Mouse (Mus musculus) embryonic facial prominence, embryonic 14.5 days (tissue): Measurements from ENCODE around the gene Pank4. TPM values are rescaled to one million over a fixed set of nuclear protein-coding genes. Genes with fewer than 3 reads are reported as not detected.

Source experiments
- ATAC-seq: fragments of 200-750 bp; cut with Nextera tagmentation; 2 replicates; pipeline ENCODE4 v1.8.0; 2017; ENCODE audit warnings: low read depth, moderate number of reproducible peaks, moderate TSS enrichment
- DNase-seq: peaks from one replicate; pipeline ENCODE4 v3.0.0-alpha.2; 2015; ENCODE audit warnings: low spot score
- H3K27ac ChIP-seq: fragments of 300-500 bp; sonication (generic); replicated peaks from 2 replicates; pipeline ENCODE4 v1.5.1; 2014; ENCODE audit warnings: low read depth, mild to moderate bottlenecking, low read length, moderate library complexity
- H3K27me3 ChIP-seq: fragments of 300-500 bp; sonication (generic); replicated peaks from 2 replicates; pipeline ENCODE4 v1.6.1; 2014; ENCODE audit warnings: low read length; ENCODE audit not compliant: control insufficient read depth, insufficient read depth
- H3K36me3 ChIP-seq: fragments of 300-500 bp; sonication (generic); 2 replicates; pipeline ENCODE4 v1.6.1; 2014; ENCODE audit warnings: low read length, mixed read lengths; ENCODE audit not compliant: control insufficient read depth, insufficient read depth
- H3K4me1 ChIP-seq: fragments of 300-500 bp; sonication (generic); 2 replicates; pipeline ENCODE4 v1.6.1; 2014; ENCODE audit warnings: antibody characterized with exemption, low read length; ENCODE audit not compliant: control insufficient read depth, insufficient read depth
- H3K4me2 ChIP-seq: fragments of 300-500 bp; sonication (generic); 2 replicates; pipeline ENCODE4 v1.6.1; 2014; ENCODE audit warnings: low read depth, mild to moderate bottlenecking, low read length, moderate library complexity, mixed read lengths
- H3K4me3 ChIP-seq: fragments of 300-500 bp; sonication (generic); 2 replicates; pipeline ENCODE4 v1.5.1; 2014; ENCODE audit warnings: low read depth, mild to moderate bottlenecking, low read length
- H3K9ac ChIP-seq: fragments of 300-500 bp; sonication (generic); 2 replicates; pipeline ENCODE4 v1.6.1; 2014; ENCODE audit warnings: low read depth, mild to moderate bottlenecking, low read length, moderate library complexity, mixed read lengths
- H3K9me3 ChIP-seq: fragments of 300-500 bp; sonication (generic); 2 replicates; pipeline ENCODE4 v1.6.1; 2016; ENCODE audit warnings: low read length; ENCODE audit not compliant: control insufficient read depth
- WGBS: fragments of 180-500 bp; shearing (Covaris S2); extraction: QIAGEN DNeasy Blood & Tissue Kit; methylation state at CpG from one replicate; pipeline ENCODE4 v1.1.7; 2014; 5-methylcytosine and 5-hydroxymethylcytosine counted together
- polyA plus RNA-seq: library from polyadenylated mRNA; unstranded; fragments of >200 nt; fragmentation: Nextera tagmentation; extraction: Ambion mirVana; gene quantifications from 2 replicates; pipeline ENCODE4 v1.2.1, GENCODE M21; 2014

Pank4 gene
- polyA plus RNA-seq, 1 experiment from 2014 or later = 34.5 TPM

DNA sequence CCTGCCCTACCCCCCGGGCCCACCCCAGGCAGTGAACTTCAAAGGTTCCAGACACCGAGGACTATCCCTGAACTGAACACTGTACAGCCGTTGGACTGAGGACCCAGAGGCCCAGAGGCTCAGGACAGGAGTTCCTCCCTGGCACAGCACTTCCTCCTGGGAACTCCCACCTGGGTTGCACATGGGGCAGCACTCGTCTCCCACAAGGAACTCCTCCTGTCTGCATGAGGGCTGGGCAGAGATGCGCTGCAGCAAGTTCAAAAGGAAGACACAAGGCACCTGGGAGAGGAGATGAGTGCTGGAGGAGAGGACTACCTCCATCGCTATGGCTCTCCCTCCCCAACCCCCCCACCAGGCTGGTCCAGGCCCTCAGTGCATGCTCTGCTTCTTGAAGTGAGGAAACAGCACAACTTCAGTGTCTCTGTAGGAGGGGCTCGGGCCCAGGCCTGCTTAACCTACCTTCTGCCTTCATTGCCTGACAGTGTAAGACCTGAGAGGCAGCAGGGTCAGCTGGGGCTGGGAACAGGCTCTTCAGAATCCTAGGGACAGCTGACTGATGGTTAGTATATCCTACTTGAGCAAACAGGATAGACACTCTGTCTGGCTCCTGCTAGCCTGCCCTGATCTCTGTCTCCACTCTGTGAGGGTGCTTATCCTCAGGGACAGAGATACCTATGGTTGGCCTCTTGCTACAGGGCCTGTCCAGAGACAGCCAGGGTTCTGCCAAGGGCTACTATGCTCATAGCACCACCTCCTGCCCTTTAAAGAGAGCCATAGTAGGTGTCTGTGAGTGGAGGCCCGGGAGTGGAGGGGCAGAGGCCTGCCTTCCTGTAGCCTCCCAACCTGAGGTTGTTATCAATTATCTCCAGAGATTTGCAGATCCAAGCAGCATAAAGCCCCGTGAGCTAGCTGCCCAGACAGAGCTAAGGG, 36.7 kb upstream of the Pank4 start:
- Histone ChIP-seq H3K27me3 (no peaks in the 10 kb centered on the region), H3K4me3 (peak overlapping the region; percentile 20), H3K9me3 (no peaks in the 10 kb centered on the region), H3K27ac (peak overlapping the region; percentile 65), H3K9ac (peak overlapping the region; percentile 46; the same call in 1 of the 2 replicates), H3K4me1 (peaks cover 18% of the 10 kb centered on the region), H3K4me2 (peak overlapping the region; percentile 45), H3K36me3 (no peaks in the 10 kb centered on the region)
- 50% methylated on average over 8 of the region's 9 CpGs for WGBS
- ATAC-seq (no peak), DNase-seq (no peak)

DNA sequence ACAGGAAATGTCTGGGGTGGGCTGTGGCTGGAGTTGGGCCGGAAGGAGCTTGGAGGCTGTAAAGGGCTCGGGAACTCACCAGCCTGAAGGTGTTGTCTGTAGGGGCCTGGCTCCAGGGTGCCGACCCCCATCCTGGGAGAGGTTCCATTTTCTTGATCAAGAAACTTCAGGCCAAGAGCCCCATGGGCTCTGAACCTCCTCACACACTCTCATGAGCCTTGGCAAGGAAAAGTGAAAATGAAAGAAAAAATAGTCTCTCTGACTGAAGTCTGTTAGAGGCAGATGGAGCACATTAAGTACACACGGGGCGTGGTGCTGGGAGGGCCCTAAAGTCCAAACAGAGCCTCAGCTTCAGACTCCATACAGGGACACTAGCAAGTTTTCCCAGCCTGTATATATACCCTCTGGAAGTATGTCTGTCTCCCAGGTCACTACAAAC, 36.0 kb upstream of the Pank4 start:
- Histone ChIP-seq H3K9me3 (no peaks in the 10 kb centered on the region), H3K27ac (peak overlapping the region; percentile 65), H3K27me3 (no peaks in the 10 kb centered on the region), H3K36me3 (no peaks in the 10 kb centered on the region), H3K4me1 (peaks cover 18% of the 10 kb centered on the region), H3K4me2 (peak overlapping the region; percentile 45), H3K9ac (peak overlapping the region; percentile 46; the same call in 1 of the 2 replicates), H3K4me3 (peak overlapping the region; percentile 20)
- DNase-seq (peak; percentile 52), ATAC-seq (peak; percentile 57; the same call in 1 of the 2 replicates)
- WGBS = 18% methylated on average over 5 of the region's 5 CpGs

DNA sequence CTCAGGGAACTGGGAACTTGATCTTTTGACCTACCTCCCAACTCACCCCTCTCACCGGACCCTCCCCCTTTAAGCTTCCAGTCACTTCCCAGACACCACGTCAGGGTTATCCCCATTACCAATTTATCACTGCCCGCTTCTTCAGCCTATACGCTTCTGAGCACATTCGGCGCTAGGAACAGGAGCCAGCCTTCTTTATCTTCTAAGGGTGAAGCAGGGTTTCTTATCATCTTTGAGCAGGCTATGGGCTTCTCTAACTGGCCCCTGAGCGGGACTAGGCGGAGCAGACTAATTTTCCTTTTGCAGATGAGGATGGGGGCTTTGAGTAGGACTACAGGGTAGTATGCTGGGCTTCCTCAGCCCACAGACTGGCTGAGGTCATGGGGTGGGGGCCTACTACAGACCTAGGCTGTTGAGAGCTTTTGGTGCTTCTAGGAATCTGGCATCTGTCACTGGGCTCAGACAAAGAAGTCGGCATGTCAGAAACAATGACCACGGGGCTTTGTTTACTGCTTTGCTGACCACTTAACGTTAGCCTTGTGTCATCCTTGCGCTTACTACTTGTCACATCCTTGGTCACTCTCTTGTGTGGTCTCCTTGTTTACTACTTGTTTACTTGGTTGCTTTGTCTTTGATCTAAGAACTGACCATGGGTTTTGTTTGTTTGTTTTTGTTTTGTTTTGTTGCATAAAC, 35.4 kb upstream of the Pank4 start, which contains the start of gene Tnfrsf14:
Gene Tnfrsf14 (minus strand): TSS at position 169 of the 693 bp plus-strand sequence.
- H3K4me2 ChIP-seq = peak within 1 kb of the TSS; percentile 45

DNA sequence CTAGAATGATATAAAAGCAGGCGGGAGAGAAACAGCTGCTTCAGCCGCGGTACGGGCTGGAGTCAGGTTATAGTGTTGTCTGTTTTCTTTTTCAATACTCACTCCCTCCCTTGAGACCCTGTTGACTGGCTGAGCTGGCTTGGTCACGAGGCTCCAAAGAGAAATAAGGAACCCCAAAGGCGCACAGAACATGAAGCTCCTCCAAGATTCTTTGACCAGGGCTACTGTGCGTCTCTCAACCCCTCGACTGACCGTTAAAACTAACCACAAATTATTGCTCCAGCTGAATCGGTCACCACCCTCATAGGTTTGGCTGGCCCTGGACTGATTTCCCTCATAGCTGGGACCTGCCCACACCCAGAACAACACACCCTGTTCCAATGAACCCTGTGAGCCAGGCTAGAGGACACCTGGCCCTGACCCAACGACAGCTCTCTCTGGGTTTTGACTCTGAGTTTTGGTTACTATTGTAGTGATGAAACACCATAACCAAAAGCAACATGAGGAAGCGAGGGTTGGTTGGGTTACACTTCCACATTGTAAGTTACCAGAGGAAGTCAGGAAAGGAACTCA, 34.7 kb upstream of the Pank4 start:
- Histone ChIP-seq H3K4me2 (no peak overlapping the region), H3K9ac (no peak overlapping the region), H3K9me3 (no peaks in the 10 kb centered on the region), H3K27me3 (no peaks in the 10 kb centered on the region), H3K27ac (no peak overlapping the region), H3K4me3 (no peak overlapping the region), H3K4me1 (peaks cover 18% of the 10 kb centered on the region), H3K36me3 (no peaks in the 10 kb centered on the region)
- ATAC-seq (no peak), DNase-seq (no peak)
- WGBS = 67% methylated on average over 12 of the region's 12 CpGs

More for the DNA sequence above, 35.4 kb upstream of the Pank4 start, which contains the start of gene Tnfrsf14:
- Histone ChIP-seq H3K4me3 (peak within 1 kb of the TSS; percentile 20), H3K36me3 (no peaks in the 10 kb centered on the region), H3K9me3 (no peaks in the 10 kb centered on the region), H3K9ac (peak within 1 kb of the TSS; percentile 46; the same call in 1 of the 2 replicates), H3K27me3 (no peaks in the 10 kb centered on the region), H3K27ac (peak within 1 kb of the TSS; percentile 65), H3K4me1 (peaks cover 18% of the 10 kb centered on the region)
- DNase-seq = no peak
- WGBS = 51% methylated on average over 12 of the region's 12 CpGs
- ATAC-seq = no peak

DNA sequence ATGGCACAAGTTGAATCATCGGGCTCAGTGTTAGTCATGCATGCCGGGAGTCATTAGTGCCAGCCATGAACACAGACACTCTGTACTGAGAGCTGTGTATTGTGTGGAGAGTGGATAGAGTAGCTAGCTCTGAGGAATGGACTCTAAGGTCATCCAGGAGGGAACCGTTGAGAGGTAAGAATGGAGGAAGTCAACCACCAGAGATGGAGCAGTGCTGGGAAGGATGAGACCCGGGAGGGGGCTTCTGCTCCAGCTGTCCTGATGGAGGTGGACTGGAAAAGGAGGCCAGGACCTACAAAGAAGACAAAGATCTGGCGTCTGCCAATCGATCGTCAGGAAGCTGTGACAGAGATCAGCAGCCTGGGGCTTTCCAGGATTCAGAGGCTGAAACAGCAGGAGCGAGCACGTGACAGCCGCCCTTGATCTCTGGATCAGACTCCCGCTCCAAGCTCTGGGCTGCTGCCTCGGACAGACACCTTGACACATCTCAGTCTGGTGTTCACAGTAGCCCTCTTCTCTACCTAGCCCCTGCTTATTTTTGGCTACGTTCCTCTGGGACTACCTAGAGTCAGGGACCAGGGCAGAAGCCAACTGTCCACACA, 30.5 kb upstream of the Pank4 start:
- no peaks in the 10 kb centered on the region for H3K27me3 ChIP-seq
- 56% methylated on average over 12 of the region's 13 CpGs for WGBS

DNA sequence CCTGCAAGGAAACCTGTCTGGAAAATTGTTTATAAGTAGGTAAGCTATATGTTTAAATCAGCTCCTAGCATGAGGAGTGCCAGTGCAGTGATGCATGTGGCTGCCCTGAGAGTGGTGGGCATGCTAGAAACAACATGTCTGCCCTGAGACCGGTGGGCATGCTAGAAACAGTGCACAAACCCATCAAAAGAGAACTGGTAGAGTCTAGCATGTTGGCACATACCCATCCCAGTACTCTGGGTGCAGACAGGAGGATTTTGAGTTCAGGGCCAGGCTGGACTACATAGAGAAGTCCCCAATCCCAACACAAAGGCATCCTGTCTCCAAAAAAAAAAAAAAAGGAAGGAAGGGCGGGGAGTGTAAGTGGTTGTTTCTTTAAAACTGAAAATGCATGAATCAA, 29.1 kb upstream of the Pank4 start:
- no peak for DNase-seq
- 86% methylated on average over 2 of the region's 2 CpGs for whole genome bisulfite sequencing
- Histone ChIP-seq H3K4me2 (no peak overlapping the region), H3K4me3 (no peak overlapping the region), H3K9ac (no peak overlapping the region), H3K9me3 (no peaks in the 10 kb centered on the region), H3K36me3 (no peaks in the 10 kb centered on the region), H3K4me1 (no peaks in the 10 kb centered on the region), H3K27ac (no peak overlapping the region), H3K27me3 (no peaks in the 10 kb centered on the region)
- no peak for ATAC-seq

More for the DNA sequence above, 30.5 kb upstream of the Pank4 start:
- no peaks in the 10 kb centered on the region for H3K9me3 ChIP-seq
- H3K9ac ChIP-seq = no peak overlapping the region
- no peak overlapping the region for H3K4me3 ChIP-seq
- no peak for DNase-seq
- no peak overlapping the region for H3K27ac ChIP-seq
- H3K36me3 ChIP-seq = no peaks in the 10 kb centered on the region
- H3K4me2 ChIP-seq = no peak overlapping the region
- peaks cover 5% of the 10 kb centered on the region for H3K4me1 ChIP-seq
- no peak for ATAC-seq

DNA sequence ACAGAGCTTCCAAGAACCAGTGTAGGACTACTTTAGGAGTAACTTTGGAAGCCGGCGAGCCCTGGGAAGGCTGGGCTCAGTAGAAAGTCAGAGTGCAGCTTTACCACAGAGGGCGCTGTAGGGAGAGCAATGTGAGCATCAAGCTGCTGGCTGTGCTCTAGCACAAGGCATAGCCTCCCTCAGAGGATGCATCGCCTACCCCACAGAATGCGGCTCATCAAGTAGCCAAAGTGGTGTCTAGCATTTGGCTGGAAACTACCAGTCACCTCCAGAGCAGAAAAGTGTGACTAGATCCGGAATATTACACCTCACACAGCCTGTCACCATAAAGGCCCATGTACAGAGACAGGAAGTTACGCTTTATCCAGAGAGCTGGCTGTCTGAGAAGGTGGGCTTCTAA, 28.1 kb upstream of the Pank4 start:
- DNase-seq = no peak
- no peak for ATAC-seq
- Histone ChIP-seq H3K9me3 (no peaks in the 10 kb centered on the region), H3K4me3 (no peak overlapping the region), H3K36me3 (no peaks in the 10 kb centered on the region), H3K27me3 (no peaks in the 10 kb centered on the region), H3K9ac (no peak overlapping the region), H3K4me1 (no peaks in the 10 kb centered on the region), H3K4me2 (no peak overlapping the region), H3K27ac (no peak overlapping the region)
- 70% methylated on average over 7 of the region's 7 CpGs for WGBS
